Mouse (Mus musculus) ES-Bruce4 (cell line): ENCODE data around the gene 9930111J21Rik2.

Experiments
- CTCF ChIP-seq: IDR thresholded peaks from one replicate; pipeline ENCODE4 v1.8.1; 2011; ENCODE audit warnings: low read depth, low read length
- EP300 ChIP-seq: IDR thresholded peaks from 2 replicates; pipeline ENCODE4 v1.6.1; 2011; ENCODE audit warnings: low read depth, low read length; ENCODE audit not compliant: insufficient read depth
- POLR2A ChIP-seq: IDR thresholded peaks from one replicate; pipeline ENCODE4 v1.8.1; 2011; ENCODE audit warnings: low read length; ENCODE audit not compliant: insufficient read depth

- TF ChIP-seq CTCF (no peak), EP300 (no peak), POLR2A (no peak)
These were observed 33.3 kb upstream of the 9930111J21Rik2 start for GRCm38 (mm10) chr11:49084385-49084784.
